Comparison of ENCODE assay signal across 34 mouse cellular contexts in genomic region chr5:90936706-90937105, GRCm38 (mm10). TPM values are rescaled to one million over a fixed set of nuclear protein-coding genes. Genes with fewer than 3 reads are reported as not detected.
A peak's percentile ranks its signal among the peaks of the same experiment; 100 is the strongest.
DNase-seq lines count a peak whose midpoint lies in the region; ATAC-seq lines count a peak whose summit lies in the region.
"Had no signal": no experiment of that assay in that cellular context is flagged by ENCODE, and none has a peak within 500 bp of the region (broad histone marks: within the 10 kb centered on the region; RNA-seq: fewer than 3 reads in every experiment).

No protein-coding gene starts in this region.

- H3K9me3 ChIP-seq in kidney, embryonic 15.5 days (replicated peaks), result no peaks in the 10 kb centered on the region
- H3K9me3 ChIP-seq in neural tube, embryonic 11.5 days (ENCODE audit: control insufficient read depth, low read length), result no peaks in the 10 kb centered on the region
- H3K9me3 ChIP-seq in neural tube, embryonic 15.5 days (replicated peaks), result no peaks in the 10 kb centered on the region
- no peaks in the 10 kb centered on the region for H3K9me3 ChIP-seq in intestine, embryonic 15.5 days
- H3K9me3 ChIP-seq: hindbrain, embryonic 12.5 days had no signal

- peaks cover 13% of the 10 kb centered on the region for H3K36me3 ChIP-seq in kidney, embryonic 15.5 days
- no peaks in the 10 kb centered on the region for H3K36me3 ChIP-seq in neural tube, embryonic 11.5 days (ENCODE audit: control insufficient read depth, insufficient read depth, low read length)
- H3K36me3 ChIP-seq in neural tube, embryonic 15.5 days, result peaks cover 5% of the 10 kb centered on the region; the same call in 1 of the 2 replicates
- no peaks in the 10 kb centered on the region for H3K36me3 ChIP-seq in intestine, embryonic 15.5 days

- intact Hi-C loops in left cerebral cortex, postnatal 4 days (cut with DNase I), result no loop called here

- 0 out of 2 replicates have a peak overlapping the region, but pooled peaks have one; percentile 51 for H3K27ac ChIP-seq in kidney, embryonic 15.5 days
- H3K27ac ChIP-seq in neural tube, embryonic 11.5 days (ENCODE audit: low read depth, low read length), result no peak overlapping the region
- no peak overlapping the region for H3K27ac ChIP-seq in neural tube, embryonic 15.5 days (replicated peaks)
- H3K27ac ChIP-seq in intestine, embryonic 15.5 days, result no peak overlapping the region
- H3K27ac ChIP-seq: gastrocnemius, adult 2 months; hindbrain, embryonic 12.5 days had no signal

- no peaks in the 10 kb centered on the region for H3K27me3 ChIP-seq in kidney, embryonic 15.5 days
- H3K27me3 ChIP-seq in neural tube, embryonic 11.5 days (ENCODE audit: control insufficient read depth, insufficient read depth, low read length), result no peaks in the 10 kb centered on the region
- no peaks in the 10 kb centered on the region for H3K27me3 ChIP-seq in neural tube, embryonic 15.5 days (replicated peaks)
- no peaks in the 10 kb centered on the region for H3K27me3 ChIP-seq in intestine, embryonic 15.5 days (replicated peaks)
- H3K27me3 ChIP-seq: hindbrain, embryonic 12.5 days had no signal

- H3K9ac ChIP-seq in kidney, embryonic 15.5 days, result no peak overlapping the region
- no peak overlapping the region for H3K9ac ChIP-seq in neural tube, embryonic 11.5 days (ENCODE audit: low read length)
- H3K9ac ChIP-seq in neural tube, embryonic 15.5 days (replicated peaks), result no peak overlapping the region
- no peak overlapping the region for H3K9ac ChIP-seq in intestine, embryonic 15.5 days
- H3K9ac ChIP-seq: forebrain, postnatal 0 days; hindbrain, embryonic 12.5 days had no signal

- WGBS in kidney, embryonic 15.5 days, result 40% methylated on average over 2 of the region's 2 CpGs
- WGBS in neural tube, embryonic 11.5 days, result 38% methylated on average over 2 of the region's 2 CpGs
- 23% methylated on average over 2 of the region's 2 CpGs for WGBS in neural tube, embryonic 15.5 days
- WGBS in intestine, embryonic 15.5 days, result 32% methylated on average over 2 of the region's 2 CpGs
- WGBS in large intestine, adult 2 months, result 15% methylated on average over 2 of the region's 2 CpGs

- H3K4me3 ChIP-seq in kidney, embryonic 15.5 days (replicated peaks), result no peak overlapping the region
- no peak overlapping the region for H3K4me3 ChIP-seq in neural tube, embryonic 11.5 days (ENCODE audit: low read depth, low read length)
- H3K4me3 ChIP-seq in neural tube, embryonic 15.5 days (replicated peaks), result no peak overlapping the region
- H3K4me3 ChIP-seq in intestine, embryonic 15.5 days (replicated peaks), result no peak overlapping the region
- H3K4me3 ChIP-seq: gastrocnemius, adult 2 months; hindbrain, embryonic 12.5 days had no signal

- DNase-seq in kidney, adult 18-20 months, result no peak
- DNase-seq in neural tube, embryonic 11.5 days (ENCODE audit: low spot score), result no peak
- peak; percentile 29 for DNase-seq in large intestine, adult 2 months (ENCODE audit: low read depth, low spot score)
- no peak for DNase-seq in retina, postnatal 1 day
- no peak for DNase-seq in left cerebral cortex, postnatal 4 days
- DNase-seq: adrenal gland, adult 2 months; adrenal gland, postnatal 14 days; cerebellum, adult 11 months; cerebellum, adult 2 months; cerebellum, adult 9-11 months; cerebellum, postnatal 25 days; embryo, embryonic 11 days; forebrain, postnatal 0 days; gastrocnemius, adult 2 months; gastrocnemius, postnatal 14 days; heart, adult 11 months had no signal

- ATAC-seq in kidney, embryonic 15.5 days (replicated peaks; ENCODE audit: low FRiP score), result peak; percentile 79
- 0 out of 2 replicates have a peak, but pooled peaks have one; percentile 10 for ATAC-seq in neural tube, embryonic 11.5 days (ENCODE audit: insufficient read depth, low FRiP score, low TSS enrichment)
- ATAC-seq in neural tube, embryonic 15.5 days (ENCODE audit: low FRiP score), result no peak
- peak; percentile 95 for ATAC-seq in intestine, embryonic 15.5 days
- ATAC-seq: CD4-positive, CD25-positive, alpha-beta regulatory T cell, adult 4 months; forebrain, embryonic 14.5 days; forebrain, postnatal 0 days had no signal

- peaks cover 12% of the 10 kb centered on the region for H3K4me1 ChIP-seq in kidney, embryonic 15.5 days
- peaks cover 6% of the 10 kb centered on the region for H3K4me1 ChIP-seq in neural tube, embryonic 11.5 days (ENCODE audit: control insufficient read depth, insufficient read depth, low read length)
- peaks cover 15% of the 10 kb centered on the region for H3K4me1 ChIP-seq in neural tube, embryonic 15.5 days
- H3K4me1 ChIP-seq in intestine, embryonic 15.5 days (replicated peaks), result peaks cover 6% of the 10 kb centered on the region; the same call in 1 of the 2 replicates

- no peak overlapping the region for H3K4me2 ChIP-seq in kidney, embryonic 15.5 days
- H3K4me2 ChIP-seq in neural tube, embryonic 11.5 days (ENCODE audit: low read depth), result no peak overlapping the region
- H3K4me2 ChIP-seq in neural tube, embryonic 15.5 days, result no peak overlapping the region
- H3K4me2 ChIP-seq in intestine, embryonic 15.5 days (replicated peaks), result no peak overlapping the region
- H3K4me2 ChIP-seq: heart, embryonic 11.5 days; hindbrain, embryonic 12.5 days had no signal

RNA-seq across cellular contexts. Expression of gene Mthfd2l, which starts 5.8 kb away (rescaled TPM):
- polyA plus RNA-seq in kidney, embryonic 15.5 days (2015; fragmentation: Nextera tagmentation; extraction: Ambion mirVana), result 47.1 and 61.2 TPM in 2 replicates
- polyA plus RNA-seq in neural tube, embryonic 11.5 days (2014; fragmentation: Nextera tagmentation; extraction: Ambion mirVana), result 87.7 and 93.3 TPM in 2 replicates
- polyA plus RNA-seq in neural tube, embryonic 15.5 days (2015; fragmentation: Nextera tagmentation; extraction: Ambion mirVana), result 76.4 and 86.6 TPM in 2 replicates
- 37.1 and 46.2 TPM in 2 replicates for polyA plus RNA-seq in intestine, embryonic 15.5 days (2015; fragmentation: Nextera tagmentation; extraction: Ambion mirVana)
- 12.7 and 19.5 TPM in 2 replicates for polyA plus RNA-seq in large intestine, adult 2 months (2012; rRNA removed)
- total RNA-seq in left cerebral cortex, postnatal 4 days (2021), result 10 to 100 TPM; 28.8 to 29.2 TPM
- total RNA-seq: MEL had no signal

RNA-seq across cellular contexts. Expression of gene Cxcl2, which starts 33.0 kb away (rescaled TPM):
- not detected in 2 replicates for polyA plus RNA-seq in kidney, embryonic 15.5 days (2015; fragmentation: Nextera tagmentation; extraction: Ambion mirVana)
- polyA plus RNA-seq in neural tube, embryonic 11.5 days (2014; fragmentation: Nextera tagmentation; extraction: Ambion mirVana), result not detected in 2 replicates
- not detected in 2 replicates for polyA plus RNA-seq in neural tube, embryonic 15.5 days (2015; fragmentation: Nextera tagmentation; extraction: Ambion mirVana)
- polyA plus RNA-seq in intestine, embryonic 15.5 days (2015; fragmentation: Nextera tagmentation; extraction: Ambion mirVana), result 0.20 TPM in 1 of 2 replicates, not detected in the other
- polyA plus RNA-seq in large intestine, adult 2 months (2012; rRNA removed), result 0.50 and 1.8 TPM in 2 replicates
- total RNA-seq in left cerebral cortex, postnatal 4 days (2021), result not detected
- total RNA-seq: forebrain, postnatal 0 days; gastrocnemius, adult 2 months; gastrocnemius, postnatal 14 days; gastrocnemius, postnatal 4 days; heart, postnatal 25 days; MEL had no signal
- polyA plus RNA-seq: C2C12; cerebellum, adult 2 months; embryonic facial prominence, embryonic 11.5 days; embryonic facial prominence, embryonic 14.5 days; forebrain, embryonic 11.5 days; forebrain, embryonic 14.5 days; forebrain, postnatal 0 days; frontal cortex, adult 2 months; heart, embryonic 11.5 days; heart, postnatal 0 days; hindbrain, embryonic 12.5 days had no signal

RNA-seq across cellular contexts. Expression of gene Cxcl1, which starts 45.7 kb away (rescaled TPM):
- 0.65 and 0.77 TPM in 2 replicates for polyA plus RNA-seq in kidney, embryonic 15.5 days (2015; fragmentation: Nextera tagmentation; extraction: Ambion mirVana)
- not detected in 2 replicates for polyA plus RNA-seq in neural tube, embryonic 11.5 days (2014; fragmentation: Nextera tagmentation; extraction: Ambion mirVana)
- polyA plus RNA-seq in neural tube, embryonic 15.5 days (2015; fragmentation: Nextera tagmentation; extraction: Ambion mirVana), result 0.27 and 0.63 TPM in 2 replicates
- 0.39 and 0.68 TPM in 2 replicates for polyA plus RNA-seq in intestine, embryonic 15.5 days (2015; fragmentation: Nextera tagmentation; extraction: Ambion mirVana)
- 1.3 and 2.8 TPM in 2 replicates for polyA plus RNA-seq in large intestine, adult 2 months (2012; rRNA removed)
- total RNA-seq in left cerebral cortex, postnatal 4 days (2021), result under 1 TPM; 0.50 to 0.68 TPM
- total RNA-seq: common myeloid progenitor, adult 5-6 weeks; forebrain, postnatal 0 days; hematopoietic stem cell, adult 5-6 weeks; MEL had no signal
- polyA plus RNA-seq: CD4-positive, CD25-positive, alpha-beta regulatory T cell, adult 4 months; forebrain, embryonic 11.5 days had no signal
